7 mouse cellular contexts compared by ENCODE assay signal in genomic region chr13:107969961-107970391, GRCm38 (mm10).
DNase-seq lines count a peak whose midpoint lies in the region; ATAC-seq and TF ChIP-seq lines count a peak whose summit lies in the region.

No protein-coding gene starts in this region.

- H3K36me3 ChIP-seq in lung, embryonic 14.5 days (ENCODE audit: insufficient read depth), result no peaks in the 10 kb centered on the region
- no peaks in the 10 kb centered on the region for H3K36me3 ChIP-seq in forebrain, postnatal 0 days (ENCODE audit: insufficient read depth)

- peak overlapping the region; percentile 16; the same call in 1 of the 2 replicates for H3K4me2 ChIP-seq in lung, embryonic 14.5 days
- H3K4me2 ChIP-seq in forebrain, postnatal 0 days (ENCODE audit: low read depth), result peak overlapping the region; percentile 20

- no peak for TF ChIP-seq POLR2A in lung, adult 2 months (IDR thresholded peaks at IDR 0.05; ENCODE audit: borderline replicate concordance, extremely low read depth, low read depth, low read length)

- no peak overlapping the region for H3K9ac ChIP-seq in lung, embryonic 14.5 days
- peak overlapping the region; percentile 1; the same call in 1 of the 2 replicates for H3K9ac ChIP-seq in forebrain, postnatal 0 days

- peak; percentile 75; the same call in 1 of the 2 replicates for ATAC-seq in lung, embryonic 14.5 days (ENCODE audit: insufficient read depth)
- ATAC-seq in forebrain, postnatal 0 days, result peak; percentile 92
- ATAC-seq in megakaryocyte-erythroid progenitor cell, adult 5-6 weeks (replicated peaks; ENCODE audit: low FRiP score, low TSS enrichment, poor library complexity, severe bottlenecking), result no peak

- no peaks in the 10 kb centered on the region for H3K9me3 ChIP-seq in lung, embryonic 14.5 days (ENCODE audit: low read depth, low read length)
- no peaks in the 10 kb centered on the region for H3K9me3 ChIP-seq in forebrain, postnatal 0 days (ENCODE audit: low read length)

- H3K4me3 ChIP-seq in lung, embryonic 14.5 days (ENCODE audit: low read depth, low read length), result no peak overlapping the region
- no peak overlapping the region for H3K4me3 ChIP-seq in lung, adult 2 months (replicated peaks; ENCODE audit: extremely low read depth, low read depth, low read length)
- H3K4me3 ChIP-seq in forebrain, postnatal 0 days (ENCODE audit: low read depth, low read length), result no peak overlapping the region

- H3K27ac ChIP-seq in lung, embryonic 14.5 days (ENCODE audit: low read depth), result no peak overlapping the region
- peak overlapping the region; percentile 71 for H3K27ac ChIP-seq in forebrain, postnatal 0 days (ENCODE audit: low read depth, low read length)

- TF ChIP-seq CTCF in lung, embryonic 14.5 days (IDR thresholded peaks at IDR 0.05; ENCODE audit: low read depth), result no peak
- TF ChIP-seq CTCF in lung, adult 2 months (IDR thresholded peaks at IDR 0.05; ENCODE audit: insufficient read depth, low read length), result no peak
- no peak for TF ChIP-seq CTCF in forebrain, postnatal 0 days (IDR thresholded peaks at IDR 0.05; ENCODE audit: low read depth)

- no peaks in the 10 kb centered on the region for H3K4me1 ChIP-seq in lung, embryonic 14.5 days (ENCODE audit: insufficient read depth)
- no peaks in the 10 kb centered on the region for H3K4me1 ChIP-seq in lung, adult 2 months (ENCODE audit: control insufficient read depth, insufficient read depth, low read length)
- H3K4me1 ChIP-seq in forebrain, postnatal 0 days (ENCODE audit: insufficient read depth), result peaks cover 6% of the 10 kb centered on the region

- DNase-seq in lung, embryonic 14.5 days, result peak; percentile 31
- no peak for DNase-seq in lung, adult 2 months
- DNase-seq in forebrain, postnatal 0 days, result peak; percentile 79
- peak; percentile 57 to 80 for DNase-seq in layer of hippocampus, postnatal 14 days (ENCODE audit: low spot score in 2 of 2)
- peak; percentile 57 for DNase-seq in retina, embryonic 14.5 days (ENCODE audit: low spot score)
- DNase-seq in thymus, postnatal 4 days, result no peak

- H3K27me3 ChIP-seq in lung, embryonic 14.5 days (ENCODE audit: insufficient read depth, low read length), result no peaks in the 10 kb centered on the region
- no peaks in the 10 kb centered on the region for H3K27me3 ChIP-seq in forebrain, postnatal 0 days (ENCODE audit: insufficient read depth, low read length)

- 19% methylated on average over 7 of the region's 7 CpGs for WGBS in lung, embryonic 14.5 days
- whole genome bisulfite sequencing in lung, adult 2 months, result 40% methylated on average over 7 of the region's 7 CpGs
- 6% methylated on average over 7 of the region's 7 CpGs for WGBS in forebrain, postnatal 0 days

Comparison
In these comparisons a context has a peak if more than half of its experiments do, and no peak if none do; other contexts are left out.
1. DNase-seq: peak in lung, embryonic 14.5 days (single experiment), forebrain, postnatal 0 days (single experiment), layer of hippocampus, postnatal 14 days (2 of 2) and retina, embryonic 14.5 days (single experiment); none in lung, adult 2 months (single experiment) and thymus, postnatal 4 days (single experiment).